Mouse (Mus musculus) limb, embryonic 15.5 days (tissue): ENCODE data around the gene H2-M5. TPM values are rescaled to one million over a fixed set of nuclear protein-coding genes. Genes with fewer than 3 reads are reported as not detected.

Source experiments
- ATAC-seq: fragments of 200-750 bp; cut with Nextera tagmentation; 2 replicates; pipeline ENCODE4 v1.8.0; 2017; ENCODE audit warnings: low read depth, moderate TSS enrichment; ENCODE audit not compliant: insufficient number of reproducible peaks, low FRiP score, low TSS enrichment
- H3K27ac ChIP-seq: fragments of 300-500 bp; sonication (generic); 2 replicates; pipeline ENCODE4 v1.5.1; 2015; ENCODE audit warnings: moderate library complexity, mild to moderate bottlenecking, inconsistent platforms
- H3K27me3 ChIP-seq: fragments of 300-500 bp; sonication (generic); 2 replicates; pipeline ENCODE4 v1.6.1; 2015; ENCODE audit warnings: inconsistent platforms
- H3K36me3 ChIP-seq: fragments of 300-500 bp; sonication (generic); 2 replicates; pipeline ENCODE4 v1.6.1; 2015; ENCODE audit warnings: inconsistent platforms
- H3K4me1 ChIP-seq: fragments of 300-500 bp; sonication (generic); 2 replicates; pipeline ENCODE4 v1.6.1; 2015; ENCODE audit warnings: inconsistent platforms
- H3K4me2 ChIP-seq: fragments of 300-500 bp; sonication (generic); 2 replicates; pipeline ENCODE4 v1.6.1; 2015; ENCODE audit warnings: mild to moderate bottlenecking, inconsistent platforms
- H3K4me3 ChIP-seq: fragments of 300-500 bp; sonication (generic); 2 replicates; pipeline ENCODE4 v1.5.1; 2015; ENCODE audit warnings: mild to moderate bottlenecking, inconsistent platforms
- H3K9ac ChIP-seq: fragments of 300-500 bp; sonication (generic); 2 replicates; pipeline ENCODE4 v1.6.1; 2015; ENCODE audit warnings: inconsistent platforms
- H3K9me3 ChIP-seq: fragments of 300-500 bp; sonication (generic); 2 replicates; pipeline ENCODE4 v1.6.1; 2016; ENCODE audit warnings: inconsistent platforms
- WGBS: fragments of 180-500 bp; shearing (Covaris S2); methylation state at CpG from one replicate; pipeline ENCODE4 v1.1.7; 2015; 5-methylcytosine and 5-hydroxymethylcytosine counted together
- polyA plus RNA-seq: library from polyadenylated mRNA; unstranded; fragments of >200 nt; fragmentation: Nextera tagmentation; extraction: Ambion mirVana; gene quantifications from 2 replicates; pipeline ENCODE4 v1.2.1, GENCODE M21; 2015

The H2-M5 gene
- polyA plus RNA-seq, 1 experiment from 2014 or later, result 0.87 TPM

- ATAC-seq, result peak; percentile 55
- Histone ChIP-seq H3K4me1 (peaks cover 31% of the 10 kb centered on the region), H3K4me2 (peak within 1 kb of the TSS; percentile 93), H3K27ac (peak within 1 kb of the TSS; percentile 72), H3K36me3 (no peaks in the 10 kb centered on the region), H3K9me3 (no peaks in the 10 kb centered on the region), H3K9ac (0 out of 2 replicates have a peak within 1 kb of the TSS, but pooled peaks have one; percentile 17), H3K27me3 (peaks cover 64% of the 10 kb centered on the region), H3K4me3 (peak within 1 kb of the TSS; percentile 50)
- WGBS, result 1% methylated on average over 59 of the region's 59 CpGs
Observed at GRCm38 (mm10) chr17:36942791-36943471, 46.4 kb downstream of the H2-M5 start, which contains the start of gene Rnf39. TSS of gene Rnf39 (plus strand) at chr17:36942918.

GRCm38 (mm10) chr17:36942391-36942790 lies 46.9 kb downstream of the H2-M5 start:
- peak; percentile 53 for ATAC-seq
- Histone ChIP-seq H3K27ac (peak overlapping the region; percentile 72), H3K4me3 (peak overlapping the region; percentile 50), H3K9ac (no peak overlapping the region), H3K9me3 (no peaks in the 10 kb centered on the region), H3K27me3 (peaks cover 64% of the 10 kb centered on the region), H3K4me2 (peak overlapping the region; percentile 93), H3K4me1 (peaks cover 27% of the 10 kb centered on the region), H3K36me3 (no peaks in the 10 kb centered on the region)
- 20% methylated on average over 10 of the region's 10 CpGs for WGBS

- WGBS, result 76% methylated on average over 2 of the region's 2 CpGs
- H3K27me3 ChIP-seq, result peaks cover 25% of the 10 kb centered on the region
- peaks cover 9% of the 10 kb centered on the region for H3K4me1 ChIP-seq
- ATAC-seq, result no peak
- H3K27ac ChIP-seq, result no peak overlapping the region
- no peaks in the 10 kb centered on the region for H3K9me3 ChIP-seq
- no peak overlapping the region for H3K4me2 ChIP-seq
- H3K9ac ChIP-seq, result no peak overlapping the region
- no peaks in the 10 kb centered on the region for H3K36me3 ChIP-seq
- no peak overlapping the region for H3K4me3 ChIP-seq
Observed at GRCm38 (mm10) chr17:36938056-36938455, 51.3 kb downstream of the H2-M5 start.

Other genes with a start within 250 kb of the H2-M5 start
- not detected in 2 replicates for gene H2-M10.5, start 216.6 kb downstream of the H2-M5 start, polyA plus RNA-seq
- gene H2-M10.6, start 177.4 kb downstream of the H2-M5 start, polyA plus RNA-seq, result not detected in 2 replicates
- 38.7 and 44.3 TPM in 2 replicates for gene Trim26, start 152.4 kb downstream of the H2-M5 start, polyA plus RNA-seq
- 0.10 TPM in 1 of 2 replicates, not detected in the other for gene Trim15, start 122.3 kb downstream of the H2-M5 start, polyA plus RNA-seq
- 2.4 and 3.8 TPM in 2 replicates for gene Trim10, start 120.0 kb downstream of the H2-M5 start, polyA plus RNA-seq
- not detected in 2 replicates for gene Trim40, start 99.4 kb downstream of the H2-M5 start, polyA plus RNA-seq
- not detected in 2 replicates for gene Trim31, start 91.4 kb downstream of the H2-M5 start, polyA plus RNA-seq
- 6.8 and 9.1 TPM in 2 replicates for gene Rnf39, start 46.6 kb downstream of the H2-M5 start, polyA plus RNA-seq
- 106 and 112 TPM in 2 replicates for gene Ppp1r11, start 37.8 kb downstream of the H2-M5 start, polyA plus RNA-seq
- 83.5 and 97.9 TPM in 2 replicates for gene Znrd1, start 31.0 kb downstream of the H2-M5 start, polyA plus RNA-seq
- 5.5 and 5.9 TPM in 2 replicates for gene Znrd1as, start 30.9 kb downstream of the H2-M5 start, polyA plus RNA-seq
- 0.18 and 0.21 TPM in 2 replicates for gene 2410137M14Rik, start 8.3 kb downstream of the H2-M5 start, polyA plus RNA-seq
- gene Zfp57, start 11.6 kb upstream of the H2-M5 start, polyA plus RNA-seq, result 64.4 and 72.9 TPM in 2 replicates
- gene Mog, start 33.9 kb upstream of the H2-M5 start, polyA plus RNA-seq, result 0.14 TPM in 1 of 2 replicates, not detected in the other
- 8.1 and 8.7 TPM in 2 replicates for gene Gabbr1, start 56.4 kb upstream of the H2-M5 start, polyA plus RNA-seq
- gene Olfr90, start 99.0 kb upstream of the H2-M5 start, polyA plus RNA-seq, result not detected in 2 replicates
- not detected in 2 replicates for gene Olfr91, start 108.7 kb upstream of the H2-M5 start, polyA plus RNA-seq
- not detected in 2 replicates for gene Olfr92, start 130.6 kb upstream of the H2-M5 start, polyA plus RNA-seq
- gene Olfr93, start 172.0 kb upstream of the H2-M5 start, polyA plus RNA-seq, result not detected in 2 replicates
- not detected in 2 replicates for gene Ubd, start 204.4 kb upstream of the H2-M5 start, polyA plus RNA-seq
- 0.12 and 0.14 TPM in 2 replicates for gene Olfr94, start 211.5 kb upstream of the H2-M5 start, polyA plus RNA-seq
- gene Olfr95, start 223.6 kb upstream of the H2-M5 start, polyA plus RNA-seq, result not detected in 2 replicates
- gene Olfr96, start 230.6 kb upstream of the H2-M5 start, polyA plus RNA-seq, result not detected in 2 replicates
- not detected in 2 replicates for gene Olfr97, start 247.8 kb upstream of the H2-M5 start, polyA plus RNA-seq